Mouse (Mus musculus): ENCODE measurements around the gene Garnl3. TPM values are rescaled to one million over a fixed set of nuclear protein-coding genes. Genes with fewer than 3 reads are reported as not detected.
A peak's percentile ranks its signal among the peaks of the same experiment; 100 is the strongest.

Garnl3 gene
- polyA plus RNA-seq, 1 experiment from 2014 or later, result 12.2 TPM

DNA sequence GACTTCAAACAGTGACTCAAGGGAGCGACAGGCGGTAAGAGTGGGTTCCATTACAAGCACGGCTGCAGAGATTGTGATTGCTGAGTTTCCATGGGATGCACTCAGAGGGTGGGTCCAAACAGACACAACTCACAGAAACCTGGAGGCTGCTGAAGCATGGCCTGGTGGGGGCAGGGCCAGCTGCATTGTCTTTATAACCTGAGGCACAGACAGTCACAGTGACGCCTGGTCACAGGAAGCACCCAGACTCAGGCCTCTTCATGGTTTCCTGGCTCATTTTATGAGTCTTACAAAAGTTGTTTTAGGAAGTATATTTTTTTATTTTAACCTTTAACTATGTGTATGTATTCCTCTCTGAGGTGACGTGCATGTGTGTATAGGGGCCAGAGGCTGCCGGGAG is 38.0 kb upstream of the Garnl3 start:
- H3K4me1 ChIP-seq, result peaks cover 17% of the 10 kb centered on the region
- no peak overlapping the region for H3K9ac ChIP-seq
- H3K4me2 ChIP-seq, result no peak overlapping the region
- H3K4me3 ChIP-seq, result no peak overlapping the region
- H3K27ac ChIP-seq, result no peak overlapping the region
- whole genome bisulfite sequencing, result 85% methylated on average over 6 of the region's 6 CpGs
- no peaks in the 10 kb centered on the region for H3K9me3 ChIP-seq (replicated peaks)
- no peaks in the 10 kb centered on the region for H3K27me3 ChIP-seq
- peaks cover 64% of the 10 kb centered on the region for H3K36me3 ChIP-seq (ENCODE audit: poor library complexity, severe bottlenecking)
- no peak for ATAC-seq

DNA sequence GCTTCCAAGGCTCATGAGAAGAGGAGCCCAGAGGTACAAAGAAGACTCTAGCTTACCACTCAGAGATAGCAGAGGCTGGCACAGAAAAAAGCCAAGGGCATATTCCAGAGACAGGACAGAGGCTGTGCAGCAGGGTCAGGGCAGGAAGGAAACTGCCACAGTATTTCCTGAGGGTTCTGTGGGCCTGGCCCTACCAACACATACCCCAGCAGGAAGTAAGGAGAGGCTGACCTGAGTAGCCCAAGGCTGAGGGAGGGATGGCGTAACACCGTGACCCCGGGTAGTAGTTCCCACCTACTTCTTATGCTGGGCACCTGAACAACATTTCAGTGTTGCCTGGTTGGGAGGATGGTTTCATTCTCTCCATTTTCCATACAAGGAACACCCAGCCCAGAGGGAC is 35.6 kb upstream of the Garnl3 start:
- H3K9ac ChIP-seq, result no peak overlapping the region
- peaks cover 58% of the 10 kb centered on the region for H3K36me3 ChIP-seq (ENCODE audit: poor library complexity, severe bottlenecking)
- peaks cover 17% of the 10 kb centered on the region for H3K4me1 ChIP-seq
- no peaks in the 10 kb centered on the region for H3K9me3 ChIP-seq (replicated peaks)
- H3K4me2 ChIP-seq, result no peak overlapping the region
- H3K27me3 ChIP-seq, result no peaks in the 10 kb centered on the region
- 91% methylated on average over 3 of the region's 3 CpGs for WGBS
- H3K4me3 ChIP-seq, result no peak overlapping the region
- ATAC-seq, result no peak
- no peak overlapping the region for H3K27ac ChIP-seq

DNA sequence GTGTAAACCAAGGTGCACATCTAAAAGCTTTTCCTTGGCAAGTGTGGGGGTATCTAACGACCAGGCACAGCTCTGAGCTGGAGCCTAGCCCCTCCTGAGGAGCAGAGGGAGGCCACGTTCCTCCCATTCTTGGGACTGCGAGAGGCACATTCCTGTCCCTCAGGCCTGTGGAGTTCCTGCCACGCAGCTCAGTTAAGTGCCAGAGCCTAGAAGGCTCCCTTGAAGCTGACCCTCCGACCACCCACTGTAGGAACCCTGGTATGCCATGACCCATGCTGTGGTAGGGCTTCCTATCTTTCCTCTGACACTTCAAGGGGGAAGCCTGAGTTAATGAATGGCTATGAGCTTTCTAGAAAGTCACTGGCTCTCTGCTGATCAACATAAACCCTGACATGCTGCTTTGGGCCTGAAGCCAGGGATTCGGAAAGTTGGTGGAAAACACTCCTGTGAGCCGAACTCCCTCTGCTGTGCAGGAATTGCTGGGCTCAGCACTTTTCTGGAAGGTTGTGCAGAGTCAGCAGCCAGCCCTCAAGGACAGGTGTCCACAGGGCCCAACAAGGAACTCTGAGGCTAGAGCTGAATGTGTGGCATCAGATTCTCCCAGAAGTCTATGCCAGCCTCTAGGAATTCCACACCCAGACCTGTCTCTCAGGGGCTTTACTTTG is 34.4 kb upstream of the Garnl3 start:
- H3K27me3 ChIP-seq, result no peaks in the 10 kb centered on the region
- H3K9ac ChIP-seq, result no peak overlapping the region
- H3K4me3 ChIP-seq, result no peak overlapping the region
- H3K4me2 ChIP-seq, result no peak overlapping the region
- peaks cover 5% of the 10 kb centered on the region for H3K4me1 ChIP-seq
- no peak overlapping the region for H3K27ac ChIP-seq
- ATAC-seq, result no peak
- H3K9me3 ChIP-seq (replicated peaks), result no peaks in the 10 kb centered on the region
- peaks cover 60% of the 10 kb centered on the region for H3K36me3 ChIP-seq (ENCODE audit: poor library complexity, severe bottlenecking)
- 70% methylated on average over 7 of the region's 7 CpGs for WGBS

DNA sequence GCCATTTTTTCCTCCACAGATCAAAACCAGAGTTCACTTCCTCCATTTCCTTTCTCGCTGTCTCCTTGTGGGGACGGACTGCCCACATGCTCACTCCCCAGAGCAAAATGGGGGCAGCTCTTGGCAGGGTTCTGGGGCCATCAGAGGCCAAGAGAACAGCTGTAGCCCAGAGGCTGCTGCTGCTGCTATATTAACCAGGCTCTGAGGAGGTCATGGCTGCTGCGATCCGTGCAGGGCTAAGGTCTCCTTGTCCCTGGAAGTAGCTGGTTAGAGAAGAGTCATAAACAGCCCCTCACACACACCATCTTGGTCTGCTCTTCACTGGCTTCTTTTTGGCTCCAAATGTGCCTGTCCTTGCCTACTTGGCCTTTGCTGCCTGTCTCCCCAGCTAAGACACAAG is 33.8 kb upstream of the Garnl3 start:
- no peak overlapping the region for H3K9ac ChIP-seq
- H3K4me3 ChIP-seq, result no peak overlapping the region
- H3K4me1 ChIP-seq, result no peaks in the 10 kb centered on the region
- no peaks in the 10 kb centered on the region for H3K27me3 ChIP-seq
- no peak overlapping the region for H3K4me2 ChIP-seq
- ATAC-seq, result no peak
- WGBS, result 94% methylated on average over 4 of the region's 4 CpGs
- no peak overlapping the region for H3K27ac ChIP-seq
- no peaks in the 10 kb centered on the region for H3K9me3 ChIP-seq (replicated peaks)
- H3K36me3 ChIP-seq (ENCODE audit: poor library complexity, severe bottlenecking), result peaks cover 64% of the 10 kb centered on the region

DNA sequence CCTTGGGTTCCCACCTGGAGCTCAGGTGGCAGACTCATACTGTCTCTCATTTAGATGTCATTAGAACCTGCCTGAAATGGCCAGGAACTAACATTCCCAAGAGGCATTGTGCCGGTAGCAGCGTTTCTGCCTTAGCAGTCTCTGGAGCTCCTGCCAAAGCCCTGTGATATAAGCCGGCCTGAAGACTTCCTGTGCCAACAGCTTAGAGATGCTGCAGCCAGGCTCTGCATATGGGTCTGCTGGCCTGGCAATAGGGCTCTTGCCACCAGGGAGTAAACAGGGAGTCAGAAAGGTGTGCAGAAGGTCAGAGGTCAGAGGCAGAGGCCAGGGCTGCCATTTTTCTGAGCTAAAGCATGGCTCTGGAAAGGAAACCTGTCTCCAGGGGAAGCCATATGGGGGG is 33.2 kb upstream of the Garnl3 start:
- H3K4me2 ChIP-seq, result no peak overlapping the region
- 81% methylated on average over 3 of the region's 3 CpGs for WGBS
- H3K27me3 ChIP-seq, result no peaks in the 10 kb centered on the region
- no peak for ATAC-seq
- H3K9ac ChIP-seq, result no peak overlapping the region
- peaks cover 64% of the 10 kb centered on the region for H3K36me3 ChIP-seq (ENCODE audit: poor library complexity, severe bottlenecking)
- no peak overlapping the region for H3K4me3 ChIP-seq
- H3K9me3 ChIP-seq (replicated peaks), result no peaks in the 10 kb centered on the region
- no peak overlapping the region for H3K27ac ChIP-seq
- no peaks in the 10 kb centered on the region for H3K4me1 ChIP-seq

DNA sequence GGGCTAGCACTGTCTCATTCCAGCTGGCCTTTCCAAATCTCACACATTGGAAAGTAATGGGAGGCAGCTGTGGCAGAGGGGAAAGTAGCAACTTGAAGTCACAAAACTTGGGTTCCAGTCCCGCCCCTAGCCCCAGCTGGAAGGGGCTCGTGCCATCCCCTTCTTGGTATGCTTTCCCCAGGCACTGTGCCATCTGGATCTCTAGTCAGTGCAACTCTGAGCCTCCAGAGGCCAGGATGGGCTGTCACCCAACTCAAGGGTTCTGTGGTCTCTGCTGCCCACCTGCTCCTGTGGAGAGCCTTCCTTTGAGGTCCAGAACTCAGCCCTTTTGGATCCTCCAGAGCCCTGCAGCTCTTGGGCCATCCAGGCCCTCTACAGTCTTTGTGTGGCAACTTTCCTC is 30.7 kb upstream of the Garnl3 start:
- H3K4me2 ChIP-seq, result no peak overlapping the region
- H3K4me3 ChIP-seq, result no peak overlapping the region
- no peaks in the 10 kb centered on the region for H3K27me3 ChIP-seq
- peaks cover 64% of the 10 kb centered on the region for H3K36me3 ChIP-seq (ENCODE audit: poor library complexity, severe bottlenecking)
- H3K27ac ChIP-seq, result no peak overlapping the region
- whole genome bisulfite sequencing, result 92% methylated on average over 2 of the region's 2 CpGs
- H3K9ac ChIP-seq, result no peak overlapping the region
- ATAC-seq, result no peak
- H3K4me1 ChIP-seq, result no peaks in the 10 kb centered on the region
- no peaks in the 10 kb centered on the region for H3K9me3 ChIP-seq (replicated peaks)

DNA sequence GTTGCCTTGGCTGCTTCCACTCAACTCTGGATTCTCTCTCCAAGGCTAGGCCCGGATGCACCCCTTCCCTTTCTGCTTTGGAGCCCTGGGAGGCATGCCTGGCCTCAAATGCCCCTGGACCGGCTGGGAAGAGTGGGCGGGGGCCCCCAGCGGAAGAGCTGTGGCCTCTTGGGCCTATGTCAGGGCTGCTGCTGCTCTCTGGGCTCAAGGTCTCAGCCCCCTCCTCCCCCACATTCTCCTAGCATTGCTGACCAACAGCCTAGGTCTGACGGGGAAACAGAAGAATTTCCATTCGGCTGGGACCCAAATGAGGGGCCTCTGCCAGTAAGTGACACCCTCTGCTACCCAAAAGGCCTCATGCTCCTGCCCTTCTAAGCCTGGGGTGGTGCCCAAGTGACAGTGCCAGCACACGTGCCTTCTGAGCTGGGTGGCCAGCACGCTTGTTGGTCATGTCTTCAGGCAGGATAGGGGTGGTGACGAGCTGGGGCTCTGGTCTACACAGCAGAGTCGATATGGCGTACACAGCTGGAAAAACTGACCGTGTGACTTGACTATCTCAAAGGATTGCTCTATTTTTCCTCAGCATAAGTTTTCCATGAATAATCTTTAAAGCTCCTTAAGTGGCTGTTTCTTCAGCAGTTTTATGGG is 29.0 kb upstream of the Garnl3 start:
- no peaks in the 10 kb centered on the region for H3K27me3 ChIP-seq
- no peaks in the 10 kb centered on the region for H3K9me3 ChIP-seq (replicated peaks)
- 84% methylated on average over 12 of the region's 12 CpGs for WGBS
- H3K36me3 ChIP-seq (ENCODE audit: poor library complexity, severe bottlenecking), result peaks cover 52% of the 10 kb centered on the region
- H3K27ac ChIP-seq, result no peak overlapping the region
- no peak overlapping the region for H3K4me2 ChIP-seq
- H3K9ac ChIP-seq, result no peak overlapping the region
- H3K4me3 ChIP-seq, result no peak overlapping the region
- ATAC-seq, result no peak
- H3K4me1 ChIP-seq, result no peaks in the 10 kb centered on the region

DNA sequence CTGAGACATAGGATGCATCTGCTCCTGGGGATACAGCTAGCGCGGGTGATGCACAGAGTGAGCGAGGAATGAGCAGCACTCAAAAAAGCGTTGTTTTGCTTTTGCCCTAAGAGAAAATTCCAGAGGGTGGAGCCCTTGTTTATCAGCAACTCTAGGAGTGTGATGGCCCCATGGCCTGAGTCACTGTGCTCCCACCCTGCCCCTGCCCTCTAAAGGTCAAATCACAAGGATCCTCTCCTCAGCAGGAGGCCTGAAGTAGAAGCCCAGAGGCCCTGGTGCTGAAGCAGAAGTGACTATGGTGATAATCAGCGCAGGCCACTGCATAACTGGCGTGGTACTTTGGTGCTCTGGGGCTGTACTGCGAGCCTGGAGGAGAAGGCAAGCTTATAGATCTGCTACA is 28.1 kb upstream of the Garnl3 start:
- no peak overlapping the region for H3K9ac ChIP-seq
- H3K4me3 ChIP-seq, result no peak overlapping the region
- ATAC-seq, result no peak
- no peaks in the 10 kb centered on the region for H3K4me1 ChIP-seq
- WGBS, result 88% methylated on average over 7 of the region's 7 CpGs
- no peak overlapping the region for H3K27ac ChIP-seq
- H3K36me3 ChIP-seq (ENCODE audit: poor library complexity, severe bottlenecking), result peaks cover 51% of the 10 kb centered on the region
- H3K27me3 ChIP-seq, result no peaks in the 10 kb centered on the region
- no peaks in the 10 kb centered on the region for H3K9me3 ChIP-seq (replicated peaks)
- no peak overlapping the region for H3K4me2 ChIP-seq

DNA sequence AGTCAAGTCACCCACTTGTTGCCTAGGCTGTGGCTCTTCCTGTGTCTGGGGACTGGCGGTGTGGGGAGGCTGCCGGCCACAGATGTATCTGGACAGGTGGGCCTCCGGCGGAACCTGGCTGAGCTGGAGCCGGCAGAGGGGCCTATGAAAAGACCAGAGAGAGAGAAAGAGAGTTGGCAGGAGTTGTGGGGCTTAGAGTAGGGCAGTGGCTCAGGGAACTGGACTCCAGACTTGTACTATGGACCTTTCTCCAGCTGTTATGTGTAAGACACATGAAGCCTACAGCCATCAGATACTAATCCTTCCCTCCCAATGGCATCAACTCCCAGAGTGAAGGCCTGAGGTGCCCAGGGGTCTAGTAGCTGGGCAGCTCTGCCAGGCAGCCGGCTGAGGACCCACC is 27.4 kb upstream of the Garnl3 start:
- Histone ChIP-seq H3K27me3 (no peaks in the 10 kb centered on the region), H3K9ac (no peak overlapping the region), H3K36me3 (ENCODE audit: poor library complexity, severe bottlenecking) (peaks cover 51% of the 10 kb centered on the region), H3K9me3 (replicated peaks) (no peaks in the 10 kb centered on the region), H3K4me2 (no peak overlapping the region), H3K27ac (no peak overlapping the region), H3K4me3 (no peak overlapping the region), H3K4me1 (no peaks in the 10 kb centered on the region)
- ATAC-seq, result no peak
- 90% methylated on average over 6 of the region's 6 CpGs for WGBS

DNA sequence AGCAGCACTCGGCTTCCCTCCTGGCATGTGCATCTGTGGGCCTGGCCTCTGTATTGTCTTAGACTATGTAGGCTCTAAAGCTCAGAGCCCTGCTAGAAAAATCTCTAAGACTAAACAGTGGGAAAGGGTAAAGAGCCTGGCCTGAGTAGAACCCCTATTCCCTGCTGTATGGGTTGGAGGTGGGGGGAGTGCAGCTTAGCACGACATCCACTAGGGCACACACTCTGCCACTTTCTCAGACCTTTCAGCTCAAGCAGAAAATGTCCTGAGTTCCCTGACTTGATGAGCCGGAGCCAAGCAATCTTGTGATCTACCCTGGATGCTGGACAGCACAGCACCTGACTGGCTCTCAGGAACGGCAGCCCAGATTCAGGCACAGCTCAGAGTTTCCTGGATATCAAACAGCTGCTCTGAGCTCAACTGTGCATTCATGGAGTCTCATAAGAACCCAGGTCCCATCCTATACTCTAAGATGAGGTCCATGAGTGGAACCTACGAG is 24.9 kb upstream of the Garnl3 start:
- Histone ChIP-seq H3K36me3 (ENCODE audit: poor library complexity, severe bottlenecking) (peaks cover 39% of the 10 kb centered on the region), H3K27ac (no peak overlapping the region), H3K4me3 (no peak overlapping the region), H3K9ac (no peak overlapping the region), H3K9me3 (replicated peaks) (no peaks in the 10 kb centered on the region), H3K4me1 (no peaks in the 10 kb centered on the region), H3K4me2 (no peak overlapping the region), H3K27me3 (no peaks in the 10 kb centered on the region)
- ATAC-seq, result no peak
- WGBS, result 79% methylated on average over 5 of the region's 5 CpGs

DNA sequence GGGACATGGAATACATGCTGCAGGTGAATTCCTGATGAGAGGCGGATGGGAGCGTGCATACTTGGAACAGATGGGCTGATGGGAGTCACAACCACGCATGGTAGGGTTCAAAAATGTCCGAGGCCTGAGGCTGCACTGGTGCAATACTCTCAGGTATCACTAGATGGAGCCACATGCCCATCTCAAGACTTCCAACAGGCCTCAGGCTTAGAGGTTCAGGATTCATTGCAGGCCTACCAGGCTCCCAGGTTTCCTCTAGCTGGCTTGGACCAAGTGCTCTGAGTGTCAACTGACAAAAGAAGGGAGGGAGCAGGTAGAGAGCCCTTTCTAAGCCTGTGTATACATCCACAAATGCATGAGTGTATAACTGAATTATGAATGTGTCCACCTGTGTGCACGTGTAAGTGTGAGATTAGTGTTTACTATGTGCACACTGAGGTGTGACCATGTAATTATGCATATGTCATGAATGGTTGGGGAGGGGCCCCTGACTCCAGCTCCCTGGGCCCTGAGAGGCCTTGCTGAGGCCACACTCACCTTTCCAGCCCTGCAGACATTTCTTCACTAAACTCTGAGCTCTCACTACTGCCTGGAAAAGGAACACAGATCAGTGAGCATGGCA is 23.4 kb upstream of the Garnl3 start:
- no peak overlapping the region for H3K4me3 ChIP-seq
- no peaks in the 10 kb centered on the region for H3K9me3 ChIP-seq (replicated peaks)
- H3K9ac ChIP-seq, result no peak overlapping the region
- H3K27me3 ChIP-seq, result no peaks in the 10 kb centered on the region
- peaks cover 34% of the 10 kb centered on the region for H3K36me3 ChIP-seq (ENCODE audit: poor library complexity, severe bottlenecking)
- peak; percentile 74 for ATAC-seq
- H3K4me1 ChIP-seq, result no peaks in the 10 kb centered on the region
- no peak overlapping the region for H3K4me2 ChIP-seq
- 22% methylated on average over 5 of the region's 5 CpGs for WGBS
- no peak overlapping the region for H3K27ac ChIP-seq

DNA sequence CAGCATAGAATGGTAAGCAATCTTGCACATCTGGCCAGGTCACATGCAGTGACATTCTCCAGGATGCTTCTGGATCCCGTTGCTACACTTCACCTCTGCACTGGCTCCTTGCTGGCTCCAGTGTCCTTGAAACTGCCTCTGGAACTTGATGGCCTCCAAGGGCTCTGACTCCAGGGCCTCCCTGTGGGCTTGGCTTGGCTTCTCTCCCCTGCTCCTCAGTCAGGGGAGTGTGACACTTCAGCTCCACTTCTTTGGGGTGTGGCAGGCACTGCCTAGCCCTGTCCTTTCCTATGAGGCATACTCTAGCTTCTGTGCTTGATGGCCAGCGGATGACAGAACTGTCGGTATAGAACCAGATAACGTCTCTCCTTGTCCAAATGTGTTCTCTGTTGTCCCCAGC is 15.5 kb upstream of the Garnl3 start:
- peaks cover 51% of the 10 kb centered on the region for H3K36me3 ChIP-seq (ENCODE audit: poor library complexity, severe bottlenecking)
- no peaks in the 10 kb centered on the region for H3K9me3 ChIP-seq (replicated peaks)
- no peak overlapping the region for H3K27ac ChIP-seq
- no peak overlapping the region for H3K4me3 ChIP-seq
- 91% methylated on average over 4 of the region's 4 CpGs for WGBS
- ATAC-seq, result no peak
- H3K4me2 ChIP-seq, result no peak overlapping the region
- no peaks in the 10 kb centered on the region for H3K4me1 ChIP-seq
- H3K9ac ChIP-seq, result no peak overlapping the region
- no peaks in the 10 kb centered on the region for H3K27me3 ChIP-seq

All from forebrain, embryonic 13.5 days (tissue).